Mouse (Mus musculus) forebrain, embryonic 16.5 days (tissue): ENCODE measurements around the gene Olfr15. TPM values are rescaled to one million over a fixed set of nuclear protein-coding genes. Genes with fewer than 3 reads are reported as not detected.

Experiments
- polyA plus RNA-seq: library from polyadenylated mRNA; unstranded; fragments of >200 nt; fragmentation: Nextera tagmentation; extraction: Ambion mirVana; gene quantifications from 2 replicates; pipeline ENCODE4 v1.2.1, GENCODE M21; 2015

The Olfr15 gene
- polyA plus RNA-seq, 1 experiment from 2014 or later: not detected

Other genes with a start within 250 kb of the Olfr15 start
- gene Olfr161, start 239.8 kb upstream of the Olfr15 start, polyA plus RNA-seq: not detected in 2 replicates
- gene Mefv, start 112.8 kb upstream of the Olfr15 start, polyA plus RNA-seq: not detected in 2 replicates
- gene Zfp263, start 86.8 kb upstream of the Olfr15 start, polyA plus RNA-seq: 57.1 and 67.6 TPM in 2 replicates
- 3.0 and 3.1 TPM in 2 replicates for gene Zfp174, start 16.4 kb downstream of the Olfr15 start, polyA plus RNA-seq
- 87.6 and 89.4 TPM in 2 replicates for gene Naa60, start 41.5 kb downstream of the Olfr15 start, polyA plus RNA-seq
- 14.0 and 17.5 TPM in 2 replicates for gene Zfp597, start 53.7 kb downstream of the Olfr15 start, polyA plus RNA-seq
- gene Gm20695, start 53.8 kb downstream of the Olfr15 start, polyA plus RNA-seq: 2.1 and 3.3 TPM in 2 replicates
- 12.0 and 13.4 TPM in 2 replicates for gene 1700037C18Rik, start 77.8 kb downstream of the Olfr15 start, polyA plus RNA-seq
- 41.0 and 43.4 TPM in 2 replicates for gene Cluap1, start 77.9 kb downstream of the Olfr15 start, polyA plus RNA-seq
- 0.88 and 1.2 TPM in 2 replicates for gene Nlrc3, start 145.8 kb downstream of the Olfr15 start, polyA plus RNA-seq
- 28.1 and 29.2 TPM in 2 replicates for gene Slx4, start 172.9 kb downstream of the Olfr15 start, polyA plus RNA-seq
- gene Dnase1, start 206.1 kb downstream of the Olfr15 start, polyA plus RNA-seq: 4.9 and 8.6 TPM in 2 replicates
- 52.7 and 54.5 TPM in 2 replicates for gene Trap1, start 246.9 kb downstream of the Olfr15 start, polyA plus RNA-seq